ENCODE assay signal across 8 mouse cellular contexts in genomic region chr1:89525825-89526224, GRCm38 (mm10).
DNase-seq lines count a peak whose midpoint lies in the region; ATAC-seq and TF ChIP-seq lines count a peak whose summit lies in the region.

No protein-coding gene starts in this region.

- H3K4me2 ChIP-seq in midbrain, embryonic 15.5 days = no peak overlapping the region

- no peaks in the 10 kb centered on the region for H3K9me3 ChIP-seq in midbrain, embryonic 15.5 days

- TF ChIP-seq CTCF in C2C12 (IDR thresholded peaks at IDR 0.05; ENCODE audit: control insufficient read depth, insufficient read depth, insufficient read length) = peak; percentile 58

- no peak overlapping the region for H3ac ChIP-seq in C2C12 (ENCODE audit: control insufficient read depth, insufficient read length, low read depth)

- DNase-seq in adrenal gland, adult 2 months = peak; percentile 66
- DNase-seq in adrenal gland, adult 8-10 months = no peak
- DNase-seq in cerebellum, adult 9-11 months = peak; percentile 95
- peak; percentile 67 for DNase-seq in heart, postnatal 4 days
- peak; percentile 76 for DNase-seq in layer of hippocampus, adult 9-11 months
- DNase-seq in spleen, postnatal 36 days (ENCODE audit: low spot score in 2 of 2) = no peak

- H3K9ac ChIP-seq in midbrain, embryonic 15.5 days = no peak overlapping the region

- no peak overlapping the region for H3K27ac ChIP-seq in midbrain, embryonic 15.5 days

- no peak overlapping the region for H3K4me3 ChIP-seq in C2C12 (ENCODE audit: insufficient read depth, poor library complexity, severe bottlenecking)
- no peak overlapping the region for H3K4me3 ChIP-seq in midbrain, embryonic 15.5 days

- 28% methylated on average over 13 of the region's 13 CpGs for WGBS in midbrain, embryonic 15.5 days

- ATAC-seq in midbrain, embryonic 15.5 days (replicated peaks) = peak; percentile 46; the same call in 1 of the 2 replicates

- H3K36me3 ChIP-seq in C2C12 (ENCODE audit: control insufficient read depth, insufficient read depth) = no peaks in the 10 kb centered on the region
- no peaks in the 10 kb centered on the region for H3K36me3 ChIP-seq in midbrain, embryonic 15.5 days (replicated peaks)

- H3K79me2 ChIP-seq in C2C12 (ENCODE audit: control insufficient read depth, insufficient read depth) = peaks cover 68% of the 10 kb centered on the region

- no peaks in the 10 kb centered on the region for H3K27me3 ChIP-seq in C2C12 (ENCODE audit: control insufficient read depth, insufficient read depth, insufficient read length)
- no peaks in the 10 kb centered on the region for H3K27me3 ChIP-seq in midbrain, embryonic 15.5 days (replicated peaks)

- peaks cover 35% of the 10 kb centered on the region for H3K4me1 ChIP-seq in midbrain, embryonic 15.5 days

- peaks cover 13% of the 10 kb centered on the region for H3K79me3 ChIP-seq in C2C12 (ENCODE audit: low read depth)

TF ChIP-seq in C2C12, 6 proteins besides CTCF, POLR2A, EP300 and RAD21:
- no peak for TF ChIP-seq MYOG (IDR thresholded peaks at IDR 0.05; ENCODE audit: control insufficient read depth, extremely low read depth, insufficient read length)
- peak; percentile 88 for TF ChIP-seq USF1 (IDR thresholded peaks at IDR 0.05; ENCODE audit: low read depth)

Comparison
In these comparisons a context has a peak if more than half of its experiments do, and no peak if none do; other contexts are left out.
1. DNase-seq: peak in adrenal gland, adult 2 months (single experiment), cerebellum, adult 9-11 months (single experiment), heart, postnatal 4 days (single experiment) and layer of hippocampus, adult 9-11 months (single experiment); none in adrenal gland, adult 8-10 months (single experiment) and spleen, postnatal 36 days (0 of 2).